Mouse (Mus musculus): ENCODE measurements around the gene Lrrc38.
"Not testable (repeated sequence)": the region's sequence is repeated elsewhere in the genome, so short reads cannot be mapped to it uniquely, and the experiment has no call there.

Gene Lrrc38

GRCm38 (mm10) chr4:143349484-143349906, at the start of gene Lrrc38:
Gene Lrrc38, plus strand, starts transcription at chr4:143349757.
- in situ Hi-C loops (cut with MseI, MboI): no loop called here

DNA sequence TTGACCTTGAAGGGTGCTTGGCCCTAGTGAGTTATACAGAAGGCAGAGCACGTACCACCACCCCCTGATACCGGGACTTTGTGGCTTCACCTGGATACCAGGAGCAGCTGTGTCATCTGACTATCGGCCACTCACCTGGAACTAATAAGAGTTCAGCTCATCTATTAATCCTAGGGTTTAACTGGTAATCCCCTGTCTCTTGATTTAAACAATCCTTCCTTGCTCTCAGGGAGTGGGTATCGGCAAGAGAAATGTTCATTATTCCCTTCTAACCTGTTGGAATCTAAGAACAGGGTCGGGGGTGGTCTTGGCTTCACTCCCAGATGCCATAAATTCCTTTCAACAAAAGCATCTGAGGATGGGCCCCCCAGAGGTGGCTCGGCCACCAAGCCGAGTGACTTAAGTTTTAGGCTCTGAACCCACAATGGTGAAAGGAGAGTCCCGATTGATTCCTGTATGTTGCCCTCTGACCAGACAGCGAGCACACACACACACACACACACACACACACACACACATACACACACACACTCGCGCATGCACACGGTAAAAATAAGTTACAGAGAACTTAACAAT, 49.4 kb upstream of the Lrrc38 start:
- in situ Hi-C loops (cut with MseI, MboI): no loop called here

GRCm38 (mm10) chr4:143301042-143301441, 48.5 kb upstream of the Lrrc38 start:
- in situ Hi-C loops (cut with MseI, MboI): no loop called here

DNA sequence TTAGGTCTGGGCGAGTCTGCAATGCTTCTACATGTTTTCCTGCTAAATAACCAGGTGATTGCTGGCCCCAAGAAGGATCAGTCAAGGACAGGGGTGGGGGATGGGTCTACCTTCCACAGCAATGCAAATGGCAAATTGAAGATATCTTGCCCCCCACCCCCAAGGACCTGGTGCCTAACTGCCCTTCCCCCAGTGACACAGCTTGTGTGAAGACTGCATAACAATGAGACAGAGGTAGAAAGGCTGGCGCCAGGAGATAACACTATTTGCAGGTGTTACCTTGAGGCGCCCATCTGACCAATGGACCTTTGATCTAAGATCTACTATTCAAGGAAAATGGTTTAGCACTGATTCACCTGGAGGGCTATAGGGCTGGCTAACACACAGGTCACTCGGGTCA, 47.7 kb upstream of the Lrrc38 start:
- in situ Hi-C loops (cut with MseI, MboI): no loop called here

GRCm38 (mm10) chr4:143302279-143302890, 47.2 kb upstream of the Lrrc38 start:
- in situ Hi-C loops (cut with MseI, MboI): no loop called here

DNA sequence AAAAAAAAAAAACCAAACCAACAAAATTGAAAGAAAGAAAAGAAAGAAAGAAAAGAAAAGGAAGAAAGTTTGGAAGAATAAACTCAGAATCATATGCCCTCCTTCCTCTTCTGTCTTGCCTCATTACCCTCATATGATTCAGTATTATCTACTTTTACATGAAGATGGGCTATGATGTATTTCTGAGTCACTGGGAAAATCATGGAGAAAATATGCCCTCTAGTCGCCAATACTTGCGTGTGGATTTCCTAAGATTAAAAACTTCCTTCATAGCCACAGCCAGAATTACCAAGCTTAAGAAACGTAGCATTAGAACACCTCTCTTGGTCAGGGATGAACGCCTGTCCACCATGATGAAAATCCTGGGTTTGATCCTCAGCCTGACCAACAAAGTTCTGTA, 44.5 kb upstream of the Lrrc38 start:
- in situ Hi-C loops (cut with MseI, MboI): no loop called here

- in situ Hi-C loops (cut with MseI, MboI): no loop called here
These were observed 43.4 kb upstream of the Lrrc38 start for GRCm38 (mm10) chr4:143305987-143306772.

DNA sequence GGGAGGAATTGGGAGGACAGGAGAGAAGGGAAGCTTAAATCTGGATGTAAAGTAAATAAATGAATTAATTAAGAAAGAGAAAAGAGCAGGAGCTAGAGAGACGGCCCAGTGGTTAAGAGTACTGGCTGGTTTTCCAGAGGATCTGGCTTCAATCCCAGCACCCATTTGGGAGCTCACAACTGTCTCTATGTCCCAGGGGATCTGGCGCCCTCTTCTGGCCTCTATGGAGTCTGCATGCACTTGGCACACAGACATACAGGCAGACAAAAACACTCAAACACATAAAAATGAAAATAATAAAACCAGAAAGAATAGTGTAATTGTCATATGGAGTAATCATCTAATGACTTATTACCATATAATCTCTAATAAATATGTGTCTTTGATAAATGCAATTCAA, 38.2 kb upstream of the Lrrc38 start:
- in situ Hi-C loops (cut with MseI, MboI): no loop called here

GRCm38 (mm10) chr4:143313299-143313698, 36.3 kb upstream of the Lrrc38 start:
- in situ Hi-C loops (cut with MseI, MboI): no loop called here

GRCm38 (mm10) chr4:143324176-143324924, 25.2 kb upstream of the Lrrc38 start:
- in situ Hi-C loops (cut with MseI, MboI): no loop called here

DNA sequence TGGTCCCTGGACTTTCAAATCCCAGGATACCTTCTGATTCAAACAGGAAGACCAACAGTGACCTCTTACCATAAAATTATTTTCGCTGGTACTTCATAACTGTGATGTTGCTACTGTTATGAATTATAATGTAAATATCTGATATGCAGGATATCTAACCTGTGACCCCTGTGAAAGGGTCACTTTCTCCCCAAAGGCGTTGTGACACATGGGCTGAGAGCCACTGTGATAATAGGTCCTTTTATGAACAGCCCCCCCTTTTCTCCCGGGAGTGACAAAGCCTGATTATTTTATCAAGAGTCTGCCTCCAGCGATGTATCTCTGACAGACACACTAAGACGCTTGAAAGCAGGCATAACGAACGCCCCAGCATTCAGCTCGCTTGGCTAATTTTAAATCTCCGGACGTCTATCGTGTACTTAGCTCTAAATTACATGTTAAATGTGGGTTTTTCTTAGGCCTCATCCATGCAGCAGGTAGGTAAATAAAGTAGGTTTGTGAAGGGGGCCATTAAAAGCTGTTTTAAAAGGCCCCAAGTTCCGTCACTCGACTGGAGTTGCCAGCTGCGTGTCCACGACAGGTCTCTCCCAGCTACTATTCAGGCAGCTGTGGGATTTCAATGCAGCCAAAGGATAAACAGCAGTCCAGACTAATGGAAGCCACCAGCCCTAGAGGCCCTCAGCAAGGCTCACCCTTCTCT, 24.5 kb upstream of the Lrrc38 start:
- in situ Hi-C loops (cut with MseI, MboI): loop anchor here in 1 of 2 experiments (5.0 kb wide), 1 partner anchor 57 kb away; no protein-coding TSS in a partner anchor

GRCm38 (mm10) chr4:143325625-143325941, 24.0 kb upstream of the Lrrc38 start:
- in situ Hi-C loops (cut with MseI, MboI): loop anchor here in 1 of 2 experiments (5.0 kb wide), 1 partner anchor 57 kb away; no protein-coding TSS in a partner anchor

DNA sequence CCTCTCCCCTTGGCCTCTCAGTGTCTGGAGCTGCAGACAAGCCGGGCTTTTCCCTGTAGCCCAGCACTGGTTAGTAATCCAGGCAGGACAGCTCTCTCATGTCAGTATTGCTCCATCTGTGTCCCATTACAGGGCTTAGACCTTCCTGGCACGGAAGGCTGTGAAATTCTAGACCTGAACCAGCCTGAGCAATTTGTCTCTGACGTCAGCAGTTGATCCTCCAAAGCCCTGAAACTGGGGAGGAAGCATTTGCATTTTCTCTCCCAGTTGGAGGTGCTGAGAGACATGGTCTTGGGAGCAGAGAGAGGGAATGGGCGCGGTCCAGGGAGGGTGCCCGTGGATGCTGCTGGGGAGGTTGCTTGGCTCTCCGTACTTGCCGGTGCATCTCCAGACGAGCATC, 19.0 kb upstream of the Lrrc38 start:
- in situ Hi-C loops (cut with MseI, MboI): no loop called here

DNA sequence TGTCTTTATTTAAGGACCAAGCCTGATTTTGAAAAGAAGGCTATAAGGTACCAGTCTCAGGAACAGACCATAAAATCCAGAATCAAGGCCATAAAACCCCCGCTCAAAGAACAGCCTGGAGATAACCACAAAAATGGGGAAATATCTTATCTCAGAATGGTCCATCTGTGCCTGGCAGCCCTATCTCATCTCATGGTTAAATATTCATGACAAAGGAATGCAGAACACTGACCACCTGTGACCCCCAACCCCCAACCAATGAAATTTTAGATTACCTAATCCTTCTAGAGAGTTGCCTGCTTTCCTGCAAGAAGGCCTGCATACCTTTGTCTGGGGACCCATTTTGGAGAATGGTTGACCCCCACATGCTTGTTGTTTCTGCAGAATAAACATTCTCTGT, 17.8 kb upstream of the Lrrc38 start:
- in situ Hi-C loops (cut with MseI, MboI): no loop called here

GRCm38 (mm10) chr4:143334145-143334544, 15.4 kb upstream of the Lrrc38 start:
- in situ Hi-C loops (cut with MseI, MboI): no loop called here

- in situ Hi-C loops (cut with MseI, MboI): no loop called here
These were observed 14.6 kb upstream of the Lrrc38 start for GRCm38 (mm10) chr4:143334995-143335394.

DNA sequence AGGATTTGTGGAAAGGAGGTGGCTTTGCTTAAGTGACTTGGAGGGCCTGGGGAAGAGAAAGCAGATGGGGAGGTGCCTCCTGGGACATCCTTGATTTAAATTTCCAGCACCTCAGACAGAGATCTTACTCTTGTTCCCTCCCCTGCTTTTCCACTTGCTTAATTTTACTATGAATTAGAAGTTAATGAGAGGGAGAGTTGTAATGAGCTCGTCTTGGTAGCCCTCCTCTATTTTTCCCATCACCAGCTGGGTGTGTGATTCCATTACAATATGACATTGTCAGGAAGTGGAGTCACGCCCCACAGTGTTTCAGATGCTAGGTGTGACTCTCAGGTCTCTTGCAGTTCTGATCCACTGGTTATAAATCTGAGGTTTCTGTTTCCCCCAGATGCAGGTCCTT, 13.5 kb upstream of the Lrrc38 start:
- in situ Hi-C loops (cut with MseI, MboI): no loop called here

DNA sequence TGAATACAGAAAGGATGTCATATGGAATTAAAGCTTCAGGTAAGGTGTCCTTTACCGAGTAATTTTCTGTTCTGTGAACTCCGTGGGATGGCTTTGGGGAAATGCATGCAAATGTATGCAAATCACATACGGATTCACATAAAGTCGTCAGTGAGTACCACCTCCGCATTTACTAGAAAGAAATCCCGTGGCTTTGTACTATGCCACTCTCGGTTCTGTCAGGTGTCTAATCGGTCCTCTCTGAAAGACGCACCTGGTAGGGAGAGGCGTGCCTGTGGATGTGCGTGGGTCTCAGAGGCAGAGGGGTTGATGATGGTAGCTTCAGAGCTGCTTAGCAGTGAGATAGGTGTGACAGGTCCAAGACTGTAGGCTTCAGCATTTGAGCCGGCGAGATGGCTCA, 9.7 kb upstream of the Lrrc38 start:
- in situ Hi-C loops (cut with MseI, MboI): no loop called here

GRCm38 (mm10) chr4:143341470-143341869, 8.1 kb upstream of the Lrrc38 start:
- in situ Hi-C loops (cut with MseI, MboI): no loop called here

DNA sequence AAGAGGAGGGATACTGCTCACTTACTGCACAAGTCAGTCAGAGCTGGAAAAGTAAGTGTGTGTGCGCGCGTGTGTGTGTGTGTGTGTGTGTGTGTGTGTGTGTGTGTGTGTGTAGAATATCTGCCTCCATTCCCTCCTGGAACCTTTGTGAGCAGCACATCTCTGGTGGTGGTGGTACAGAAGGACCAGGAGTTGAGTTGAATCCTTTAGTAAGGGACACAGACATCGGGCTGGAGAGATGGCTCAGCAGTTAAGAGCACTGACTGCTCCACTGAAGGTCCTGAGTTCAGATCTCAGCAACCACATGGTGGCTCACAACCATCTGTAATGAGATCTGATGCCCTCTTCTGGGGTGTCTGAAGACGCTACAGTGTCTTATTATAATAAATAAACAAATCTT, 4.1 kb upstream of the Lrrc38 start:
- in situ Hi-C loops (cut with MseI, MboI): not testable (repeated sequence)

DNA sequence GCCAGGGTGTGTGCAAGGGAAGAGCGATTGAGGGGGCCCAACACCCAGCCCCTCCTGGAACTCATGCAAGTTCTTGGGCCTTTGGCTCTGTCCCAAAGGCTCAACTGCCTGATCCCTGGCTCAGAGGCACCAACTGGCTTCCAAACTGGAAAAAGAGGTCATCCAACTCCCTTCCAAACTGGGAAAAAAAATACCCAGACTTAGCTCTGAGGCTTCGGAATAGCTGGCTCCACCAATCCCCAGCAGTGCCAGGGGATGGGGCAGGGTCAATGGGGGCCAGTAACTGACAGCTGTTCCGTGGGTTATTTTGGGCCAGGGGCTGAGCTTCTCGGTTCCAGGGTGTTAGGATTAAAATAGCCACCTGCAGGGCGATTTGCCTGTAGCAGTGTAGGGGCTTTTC, 879 bp upstream of the Lrrc38 start:
- in situ Hi-C loops (cut with MseI, MboI): no loop called here

All from mouse trophoblast stem cell (cell line).